28 mouse cellular contexts compared by ENCODE assay signal in genomic region chr2:9833712-9834111, GRCm38 (mm10). TPM values are rescaled to one million over a fixed set of nuclear protein-coding genes. Genes with fewer than 3 reads are reported as not detected.
"Had no signal": no experiment of that assay in that cellular context is flagged by ENCODE, and none has a peak within 500 bp of the region (broad histone marks: within the 10 kb centered on the region; RNA-seq: fewer than 3 reads in every experiment).

No protein-coding gene starts in this region.

- H3K4me1 ChIP-seq: heart, embryonic 15.5 days; hindbrain, embryonic 15.5 days; limb, embryonic 13.5 days; limb, embryonic 15.5 days; liver, embryonic 12.5 days had no signal

- H3K36me3 ChIP-seq: heart, embryonic 13.5 days; heart, embryonic 15.5 days; hindbrain, embryonic 13.5 days; hindbrain, embryonic 15.5 days; limb, embryonic 13.5 days; limb, embryonic 15.5 days; liver, embryonic 12.5 days had no signal

- H3K9ac ChIP-seq: forebrain, postnatal 0 days; heart, embryonic 13.5 days; heart, embryonic 15.5 days; hindbrain, embryonic 13.5 days; hindbrain, embryonic 15.5 days; limb, embryonic 13.5 days; limb, embryonic 15.5 days; liver, embryonic 12.5 days; liver, embryonic 14.5 days had no signal

- DNase-seq: forebrain, postnatal 0 days; gastrocnemius, postnatal 14 days; gastrocnemius, postnatal 36 days; heart, adult 11 months; heart, adult 2 months; heart, postnatal 14 days; heart, postnatal 36 days; kidney, adult 18-20 months; kidney, adult 8-10 months; kidney, postnatal 14 days; layer of hippocampus, adult 9-11 months; layer of hippocampus, postnatal 36 days; left cerebral cortex, postnatal 4 days had no signal

- H3K9me3 ChIP-seq: heart, embryonic 13.5 days; heart, embryonic 15.5 days; hindbrain, embryonic 13.5 days; hindbrain, embryonic 15.5 days; limb, embryonic 13.5 days; limb, embryonic 15.5 days; liver, embryonic 12.5 days had no signal

- H3K27ac ChIP-seq: heart, adult 2 months; heart, embryonic 13.5 days; heart, embryonic 15.5 days; hindbrain, embryonic 13.5 days; hindbrain, embryonic 15.5 days; hindbrain, postnatal 0 days; limb, embryonic 13.5 days; limb, embryonic 15.5 days; liver, embryonic 12.5 days; liver, embryonic 14.5 days had no signal

- H3K27me3 ChIP-seq: heart, embryonic 13.5 days; heart, embryonic 15.5 days; hindbrain, embryonic 13.5 days; hindbrain, embryonic 15.5 days; limb, embryonic 13.5 days; limb, embryonic 15.5 days; liver, embryonic 12.5 days had no signal

- H3K4me3 ChIP-seq: heart, adult 2 months; heart, embryonic 13.5 days; heart, embryonic 15.5 days; hindbrain, embryonic 13.5 days; hindbrain, embryonic 15.5 days; limb, embryonic 13.5 days; limb, embryonic 15.5 days; liver, embryonic 12.5 days had no signal

- H3K4me2 ChIP-seq: heart, embryonic 11.5 days; heart, embryonic 13.5 days; heart, embryonic 15.5 days; hindbrain, embryonic 13.5 days; hindbrain, embryonic 15.5 days; limb, embryonic 13.5 days; limb, embryonic 15.5 days; liver, embryonic 12.5 days had no signal

- ATAC-seq: forebrain, postnatal 0 days; hindbrain, postnatal 0 days; intestine, embryonic 16.5 days; liver, embryonic 12.5 days had no signal

RNA-seq across cellular contexts. Expression of gene 4930412O13Rik, which starts 47.3 kb away (rescaled TPM):
- polyA plus RNA-seq: forebrain, postnatal 0 days; heart, adult 2 months; heart, embryonic 11.5 days; heart, postnatal 0 days; intestine, embryonic 14.5 days; intestine, embryonic 16.5 days; large intestine, adult 2 months; limb, embryonic 15.5 days; liver, adult 2 months; liver, embryonic 12.5 days; liver, embryonic 14.5 days had no signal

RNA-seq across cellular contexts. Expression of gene 9230102O04Rik, which starts 55.6 kb away (rescaled TPM):
- polyA plus RNA-seq: forebrain, postnatal 0 days; heart, adult 2 months; heart, embryonic 13.5 days; heart, embryonic 15.5 days; heart, postnatal 0 days; intestine, embryonic 14.5 days; intestine, embryonic 16.5 days; large intestine, adult 2 months; limb, embryonic 13.5 days; limb, embryonic 15.5 days; liver, adult 2 months; liver, embryonic 12.5 days; liver, embryonic 14.5 days had no signal
